Mouse (Mus musculus) lung, postnatal 36 days (tissue): ENCODE measurements around the gene Cd200.
A peak's percentile ranks its signal among the peaks of the same experiment; 100 is the strongest.
"Not testable (repeated sequence)": the region's sequence is repeated elsewhere in the genome, so short reads cannot be mapped to it uniquely, and the experiment has no call there.

ENCODE experiments used
- DNase-seq: peaks from one replicate; pipeline ENCODE4 v3.0.0; 2022; ENCODE audit warnings: mixed read lengths

The Cd200 gene

GRCm38 (mm10) chr16:45377332-45377731 is 31.5 kb downstream of the Cd200 start:
- no peak for DNase-seq

DNA sequence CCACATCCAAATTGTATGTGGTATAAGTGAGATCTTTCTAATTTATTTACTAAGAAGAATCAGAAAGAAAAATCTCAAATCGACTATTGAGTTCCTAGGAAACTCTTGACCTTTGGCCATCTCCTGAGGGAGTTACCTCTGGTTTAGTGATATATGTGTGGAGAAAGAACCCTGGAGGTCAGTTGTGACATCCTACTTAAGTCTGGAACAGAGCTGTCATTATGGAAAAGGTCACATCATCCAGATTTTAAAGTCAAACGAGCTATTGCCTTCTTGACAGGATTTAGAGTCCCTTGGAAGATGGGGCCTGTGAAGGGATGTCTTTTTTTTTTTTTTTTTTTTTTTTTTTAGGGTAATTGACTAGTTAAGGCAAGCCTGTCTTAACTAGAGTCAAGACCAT is 32.0 kb downstream of the Cd200 start:
- no peak for DNase-seq

GRCm38 (mm10) chr16:45376294-45376693 is 32.6 kb downstream of the Cd200 start:
- no peak for DNase-seq

DNA sequence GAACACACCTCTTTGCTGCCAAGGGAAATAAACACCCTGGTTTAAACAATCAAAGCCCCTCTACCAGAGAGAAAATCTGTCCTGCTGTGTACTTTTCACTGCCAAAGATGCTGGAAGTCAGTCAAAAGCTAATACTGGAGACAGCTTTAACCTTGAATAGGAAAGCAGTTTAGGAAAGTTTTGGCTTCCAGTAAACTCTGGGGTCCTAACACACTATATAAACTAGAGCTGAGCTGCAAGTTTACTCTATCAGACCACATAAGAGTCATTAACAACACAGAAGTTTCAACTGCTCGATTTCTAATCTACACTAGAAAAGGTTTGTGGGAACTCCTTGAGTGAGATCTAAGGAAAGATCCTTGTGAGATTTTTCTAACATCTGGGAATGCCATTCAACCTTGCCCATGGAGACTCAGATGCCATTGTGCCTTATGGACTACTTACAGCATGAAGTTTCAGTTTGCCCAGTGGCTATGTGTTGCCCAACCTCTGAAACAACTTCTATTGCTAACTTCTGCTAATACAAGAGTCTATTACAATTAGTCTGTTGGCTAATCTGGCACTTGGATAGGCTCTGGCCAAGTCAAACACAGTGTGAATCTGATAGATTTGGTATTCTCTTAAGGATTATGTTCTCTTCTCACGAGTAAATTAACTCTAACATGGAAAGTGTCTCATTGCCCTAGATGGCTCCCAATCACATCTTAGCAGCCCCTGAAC is 33.2 kb downstream of the Cd200 start:
- DNase-seq, result peak; percentile 62

DNA sequence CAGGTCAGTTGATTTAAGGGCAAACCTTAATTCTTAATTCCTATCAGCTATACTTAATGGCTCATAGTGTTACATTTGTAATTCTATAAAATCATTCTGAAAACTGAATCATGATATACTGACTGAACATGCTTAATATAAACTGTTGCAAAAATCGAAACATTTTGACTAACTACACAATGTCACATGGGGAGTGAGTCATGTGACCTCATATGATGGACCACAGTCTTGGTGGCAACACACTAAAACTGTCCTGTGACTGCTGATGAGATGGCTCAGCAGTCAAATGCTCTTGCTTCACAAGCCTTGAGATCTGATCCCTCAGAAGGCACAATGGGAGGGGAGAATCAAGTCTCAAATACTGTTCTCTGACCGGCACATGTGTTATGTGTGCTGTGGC is 34.8 kb downstream of the Cd200 start:
- DNase-seq, result no peak

GRCm38 (mm10) chr16:45371076-45371475 is 37.8 kb downstream of the Cd200 start:
- DNase-seq, result no peak

- DNase-seq, result no peak
These were observed 39.4 kb downstream of the Cd200 start for GRCm38 (mm10) chr16:45369285-45369965.

- no peak for DNase-seq
These were observed 42.7 kb downstream of the Cd200 start for GRCm38 (mm10) chr16:45366111-45366510.

DNA sequence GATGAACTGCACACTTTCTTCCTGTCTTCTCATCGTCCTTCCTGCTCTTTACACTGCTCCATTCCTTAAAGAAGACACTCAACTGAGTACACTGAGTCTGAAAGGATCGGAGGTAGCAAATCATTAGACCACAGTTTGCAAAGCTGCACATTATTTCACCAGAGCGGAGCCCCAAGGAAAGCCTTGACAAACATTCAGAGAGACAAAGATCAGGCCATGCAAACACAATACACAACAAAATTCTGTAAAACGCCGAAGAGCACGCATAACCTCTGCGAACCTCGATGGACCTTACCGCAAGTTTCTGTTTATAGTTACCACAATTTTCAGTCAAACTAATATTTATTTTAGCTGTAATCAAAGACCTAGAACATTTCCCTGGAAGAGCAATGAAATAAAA is 43.5 kb downstream of the Cd200 start:
- no peak for DNase-seq

- DNase-seq, result no peak
These were observed 44.2 kb downstream of the Cd200 start for GRCm38 (mm10) chr16:45364627-45365026.

- DNase-seq, result no peak
These were observed 45.3 kb downstream of the Cd200 start for GRCm38 (mm10) chr16:45363480-45364045.

DNA sequence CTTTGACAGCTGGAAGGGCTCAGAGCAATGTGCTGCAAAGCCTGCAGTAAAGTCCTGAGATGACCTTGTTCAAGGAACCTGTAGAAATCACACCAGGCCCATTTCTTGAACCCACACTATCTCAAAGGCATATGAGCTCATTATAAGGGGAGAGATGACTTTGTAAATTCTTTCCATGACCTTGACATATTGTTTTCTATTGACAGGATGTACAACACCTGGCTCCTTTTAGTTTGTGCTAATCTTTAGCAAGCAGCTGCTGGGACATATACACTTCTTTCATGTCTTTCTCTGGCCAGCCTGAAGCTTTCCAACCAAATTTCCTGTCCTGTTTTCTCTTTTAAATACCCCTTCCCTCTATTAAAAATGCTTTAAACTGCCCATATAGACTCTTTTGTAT is 47.4 kb downstream of the Cd200 start:
- DNase-seq, result no peak

DNA sequence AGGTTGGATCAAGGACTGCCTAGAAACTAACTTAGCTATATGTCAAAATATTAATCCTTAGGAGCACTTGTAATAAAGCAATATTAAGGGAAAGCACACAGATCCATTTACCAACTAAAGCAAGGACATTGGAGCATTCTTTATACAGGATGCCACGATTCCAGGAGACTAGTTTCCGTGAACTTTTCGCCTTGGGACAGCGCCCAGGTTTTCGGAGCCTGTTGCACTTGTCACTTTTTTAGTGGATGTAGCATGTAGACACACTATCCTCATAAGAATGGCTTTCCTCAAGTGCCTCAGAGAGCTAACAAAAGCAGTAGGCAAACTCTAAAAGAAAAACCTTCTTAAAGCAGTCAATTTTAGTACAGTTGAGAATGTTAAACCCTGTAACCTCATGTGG is 50.4 kb downstream of the Cd200 start:
- not testable (repeated sequence) for DNase-seq

- no peak for DNase-seq
These were observed 51.7 kb downstream of the Cd200 start for GRCm38 (mm10) chr16:45357134-45357533.

- DNase-seq, result no peak
These were observed 56.0 kb downstream of the Cd200 start for GRCm38 (mm10) chr16:45352875-45353274.

DNA sequence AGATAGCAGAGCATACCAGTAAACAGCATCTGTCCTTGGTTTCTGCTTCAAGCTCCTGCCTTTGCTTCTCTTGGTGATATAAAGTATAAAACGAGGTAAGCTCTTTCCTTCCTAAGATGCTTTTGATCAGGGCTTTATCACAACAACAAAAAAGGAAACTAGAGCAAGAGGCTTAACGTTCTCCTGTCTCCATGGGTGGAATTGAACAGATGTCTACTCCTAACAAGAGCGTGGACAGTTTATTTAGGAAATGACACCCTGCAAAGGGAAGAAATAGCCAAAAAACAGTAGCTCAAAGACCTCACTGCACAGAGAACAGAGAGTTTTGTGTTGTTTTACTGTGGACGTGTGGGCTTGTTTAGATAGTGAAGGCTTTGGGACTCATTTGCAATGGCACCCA is 58.1 kb downstream of the Cd200 start:
- no peak for DNase-seq

- peak; percentile 67 for DNase-seq
These were observed 59.1 kb downstream of the Cd200 start for GRCm38 (mm10) chr16:45349523-45350298.

- not testable (repeated sequence) for DNase-seq
These were observed 60.6 kb downstream of the Cd200 start for GRCm38 (mm10) chr16:45348238-45348637.

GRCm38 (mm10) chr16:45346930-45347387 is 61.9 kb downstream of the Cd200 start:
- no peak for DNase-seq

DNA sequence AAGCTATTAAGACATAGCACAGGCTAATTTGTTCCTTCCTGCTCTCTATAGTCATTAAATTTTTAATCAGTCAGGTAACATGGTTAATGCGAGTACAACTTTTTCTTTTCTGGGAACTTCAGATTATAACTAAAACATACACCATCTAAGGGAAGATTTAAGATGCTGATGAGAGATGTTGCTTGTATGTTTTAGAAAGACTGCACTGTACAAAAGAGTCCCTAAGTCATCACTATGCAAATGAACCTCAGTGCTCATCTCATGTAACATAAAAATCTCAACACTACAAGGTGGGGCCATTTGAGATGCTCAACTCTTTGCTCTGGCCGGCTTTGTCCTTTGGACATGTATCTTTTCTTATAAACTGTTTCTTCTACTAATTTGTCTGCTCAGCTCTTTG is 62.5 kb downstream of the Cd200 start:
- no peak for DNase-seq

GRCm38 (mm10) chr16:45344879-45345278 is 64.0 kb downstream of the Cd200 start:
- DNase-seq, result peak; percentile 57

- no peak for DNase-seq
These were observed 72.4 kb downstream of the Cd200 start for GRCm38 (mm10) chr16:45336478-45336877.

GRCm38 (mm10) chr16:45334891-45335290 is 74.0 kb downstream of the Cd200 start:
- no peak for DNase-seq
